Mouse (Mus musculus) right cerebral cortex, adult 18-20 months (tissue): ENCODE measurements around the gene Ap1g2.

Experiments used
- DNase-seq: peaks from one replicate; pipeline ENCODE4 v3.0.0; 2022; ENCODE audit warnings: mixed read lengths

Gene Ap1g2

GRCm38 (mm10) chr14:55085324-55086008, 20.9 kb downstream of the Ap1g2 start:
- DNase-seq, result no peak

DNA sequence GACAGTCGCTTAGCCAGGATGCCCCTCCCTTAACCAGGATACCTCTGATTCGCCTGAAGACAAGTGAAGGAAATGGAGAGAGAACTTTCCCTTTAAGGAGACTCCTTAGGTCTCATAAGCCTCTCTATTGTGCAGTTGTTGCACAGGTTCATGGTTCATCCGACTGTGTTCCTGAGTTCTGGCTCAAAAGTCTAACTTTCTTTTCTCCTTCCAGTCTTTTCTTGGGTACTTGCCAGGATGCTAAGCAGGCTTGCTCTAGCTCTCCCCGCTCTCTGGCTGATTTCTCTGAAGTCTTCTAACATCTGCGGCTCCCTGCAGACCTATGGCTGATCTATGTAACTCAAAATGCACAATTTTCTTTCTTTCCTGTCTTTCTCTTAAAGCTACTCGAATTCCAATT, 22.9 kb downstream of the Ap1g2 start:
- no peak for DNase-seq

DNA sequence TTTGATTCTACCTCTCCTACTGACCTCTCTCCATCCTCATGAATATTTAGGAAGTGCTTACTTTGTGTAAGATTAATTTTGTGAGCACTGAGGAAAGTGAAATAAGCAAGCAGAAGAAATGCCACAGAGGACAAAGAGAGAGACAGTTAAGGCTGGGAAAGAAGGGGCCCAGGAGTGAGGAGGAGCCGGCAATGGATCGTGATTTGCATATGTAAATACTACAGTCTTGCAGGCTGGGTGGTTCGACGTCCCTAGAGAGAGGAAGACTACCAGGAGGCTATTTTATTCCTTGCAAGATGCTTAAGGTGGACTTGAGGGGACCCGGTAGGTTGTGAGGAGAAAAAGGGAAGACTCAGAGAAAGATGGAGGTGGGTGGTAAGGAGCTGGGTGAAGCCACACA, 25.3 kb downstream of the Ap1g2 start:
- DNase-seq, result no peak

GRCm38 (mm10) chr14:55079214-55079970, 27.0 kb downstream of the Ap1g2 start:
- peak; percentile 63 for DNase-seq

- no peak for DNase-seq
These were observed 27.9 kb downstream of the Ap1g2 start for GRCm38 (mm10) chr14:55078366-55078989.

- DNase-seq, result no peak
These were observed 28.7 kb downstream of the Ap1g2 start for GRCm38 (mm10) chr14:55077481-55078365.

GRCm38 (mm10) chr14:55076956-55077355, 29.4 kb downstream of the Ap1g2 start:
- DNase-seq, result no peak

DNA sequence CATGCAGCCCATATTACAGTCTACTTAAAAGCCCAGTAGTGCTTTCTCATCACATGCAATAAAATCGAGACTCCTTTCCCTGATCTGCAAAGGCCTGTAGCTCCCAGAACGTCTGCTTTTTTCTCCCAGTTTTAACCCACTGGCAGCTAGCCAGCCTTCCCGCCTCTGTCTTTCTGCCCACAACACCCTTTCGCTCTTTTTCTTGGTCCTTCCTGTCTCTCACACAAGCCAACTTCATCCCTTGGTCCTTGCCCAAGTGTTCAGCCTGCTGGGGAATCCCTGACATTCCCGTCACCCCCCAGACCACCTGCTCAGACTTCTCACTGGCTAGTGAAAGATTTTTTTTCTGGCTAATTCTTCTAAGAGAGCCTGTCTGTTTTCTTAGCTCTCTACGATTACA, 30.2 kb downstream of the Ap1g2 start:
- peak; percentile 80 for DNase-seq

GRCm38 (mm10) chr14:55074416-55074815, 32.0 kb downstream of the Ap1g2 start:
- DNase-seq, result no peak

GRCm38 (mm10) chr14:55071756-55072155, 34.6 kb downstream of the Ap1g2 start:
- DNase-seq, result peak; percentile 63

GRCm38 (mm10) chr14:55066042-55066441, 40.4 kb downstream of the Ap1g2 start:
- DNase-seq, result peak; percentile 56

DNA sequence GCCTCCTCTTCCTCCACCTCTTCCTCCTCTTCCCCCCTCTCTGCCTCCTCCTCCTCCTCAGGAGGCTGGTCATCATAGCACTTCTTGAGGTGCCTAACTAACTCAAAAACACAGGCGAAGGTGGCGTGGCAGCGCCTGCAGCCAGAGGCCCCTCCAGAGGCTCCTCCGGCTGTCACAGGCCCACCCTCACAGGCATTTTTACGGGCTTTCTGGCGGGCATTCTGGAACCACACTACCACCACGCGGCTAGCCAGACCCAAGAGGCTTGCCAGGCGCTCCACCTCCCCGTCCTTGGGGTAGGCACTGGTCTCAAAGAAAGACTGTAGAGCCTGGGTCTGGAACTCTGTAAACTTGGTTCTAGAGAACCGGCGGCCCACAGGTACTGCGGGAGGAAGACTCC, 41.0 kb downstream of the Ap1g2 start:
- DNase-seq, result no peak

DNA sequence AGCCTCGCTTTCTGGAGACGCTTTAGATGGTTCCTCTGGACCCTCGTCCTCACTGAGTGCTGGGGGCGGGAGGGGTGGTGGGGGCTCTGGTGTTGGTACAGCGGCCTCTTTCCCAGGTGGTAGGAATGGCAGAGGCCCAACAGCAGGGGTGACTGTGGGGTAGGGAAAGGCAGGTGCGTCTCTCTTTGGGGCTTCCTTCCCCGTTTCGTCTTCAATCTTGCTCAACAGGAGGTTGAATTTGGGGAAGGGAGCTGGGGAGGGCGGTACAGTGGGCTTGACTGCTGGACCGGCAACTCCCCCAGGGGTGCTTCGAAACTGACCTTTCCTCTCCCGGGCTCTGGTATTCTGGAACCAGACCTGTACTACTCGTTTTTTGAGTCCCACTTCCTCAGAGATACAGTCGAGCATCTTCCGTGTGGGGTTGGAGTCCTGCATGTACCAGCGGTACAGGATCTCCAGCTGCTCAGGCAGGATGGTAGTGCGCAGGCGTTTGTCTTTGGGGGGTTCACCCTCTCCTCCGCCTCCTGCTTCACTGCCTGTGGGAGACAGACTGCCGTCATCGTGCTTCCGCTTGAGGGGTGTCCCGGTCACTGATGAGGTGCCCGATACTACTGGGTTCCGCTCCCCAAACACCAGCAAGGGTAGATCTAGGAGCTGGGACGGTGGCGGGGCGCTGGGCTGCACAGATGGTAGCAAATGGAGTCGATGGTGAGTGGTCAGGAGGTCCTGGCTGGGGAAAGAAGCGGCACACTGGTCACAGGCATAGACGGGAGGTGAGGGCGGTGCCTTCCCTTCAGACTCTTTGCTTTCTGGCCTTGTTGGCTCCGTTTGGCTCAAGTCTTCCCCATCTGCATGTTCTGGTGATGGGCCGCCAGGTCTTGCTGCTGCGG, 41.7 kb downstream of the Ap1g2 start:
- no peak for DNase-seq

DNA sequence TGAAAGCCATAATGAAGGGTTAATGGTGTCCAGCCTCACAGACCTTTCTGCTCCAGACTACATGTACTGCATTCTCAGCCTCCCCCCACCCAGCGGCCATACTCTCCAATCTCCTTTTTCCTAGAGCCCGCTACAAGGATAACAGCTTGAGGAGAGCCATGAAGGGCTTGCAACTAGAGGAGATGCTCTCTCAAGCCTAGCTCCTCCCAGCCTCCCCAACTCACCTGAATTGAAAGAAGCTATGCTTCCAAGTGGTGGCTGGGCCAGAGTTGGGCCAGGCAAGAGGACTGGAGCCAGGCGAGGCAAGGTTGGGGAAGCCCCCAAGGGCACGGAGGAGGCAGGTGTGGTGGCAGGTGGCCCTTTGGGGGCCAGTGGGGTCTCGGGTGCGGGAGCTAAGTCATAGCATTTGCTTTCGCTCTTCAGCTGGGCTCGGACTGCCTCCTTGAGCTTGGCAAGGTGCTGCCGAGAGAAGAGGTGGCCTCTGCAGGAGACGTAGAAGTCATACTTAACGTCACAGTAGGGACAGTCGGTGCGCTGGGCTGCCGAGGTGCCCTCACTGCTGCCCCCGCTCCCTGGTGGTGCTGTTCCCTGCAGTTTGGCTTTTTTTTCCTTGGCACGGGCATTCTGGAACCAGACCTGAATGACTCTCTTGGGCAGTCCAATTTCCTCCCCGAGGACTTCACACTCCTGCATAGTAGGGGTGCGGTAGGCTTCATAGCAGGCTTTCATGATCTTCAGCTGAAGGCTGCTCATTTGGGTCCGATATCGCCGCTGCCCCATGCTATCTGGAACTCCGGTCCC, 42.6 kb downstream of the Ap1g2 start:
- no peak for DNase-seq

- no peak for DNase-seq
These were observed 43.3 kb downstream of the Ap1g2 start for GRCm38 (mm10) chr14:55063117-55063516.

DNA sequence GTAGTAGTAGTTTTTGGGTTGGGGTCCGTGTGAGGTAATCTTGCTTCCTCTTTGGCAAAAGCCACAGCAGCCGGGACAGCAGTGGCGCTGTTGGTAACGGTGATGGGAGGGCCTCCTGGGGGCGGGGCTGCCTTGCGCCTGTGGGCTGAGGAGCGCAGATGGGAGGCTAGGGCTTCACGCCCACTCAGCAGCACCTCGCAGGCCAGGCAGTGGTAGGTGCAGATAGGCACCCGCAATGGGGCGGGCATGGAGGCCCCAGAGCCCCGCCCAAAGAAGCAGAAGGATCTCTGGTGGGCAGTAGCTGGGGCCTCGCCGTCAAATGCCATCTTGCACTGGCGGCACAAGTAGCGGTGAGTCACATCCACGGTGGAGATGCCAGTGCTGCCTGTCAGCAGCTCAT, 43.8 kb downstream of the Ap1g2 start:
- DNase-seq, result peak; percentile 81

GRCm38 (mm10) chr14:55061845-55062244, 44.5 kb downstream of the Ap1g2 start:
- no peak for DNase-seq

DNA sequence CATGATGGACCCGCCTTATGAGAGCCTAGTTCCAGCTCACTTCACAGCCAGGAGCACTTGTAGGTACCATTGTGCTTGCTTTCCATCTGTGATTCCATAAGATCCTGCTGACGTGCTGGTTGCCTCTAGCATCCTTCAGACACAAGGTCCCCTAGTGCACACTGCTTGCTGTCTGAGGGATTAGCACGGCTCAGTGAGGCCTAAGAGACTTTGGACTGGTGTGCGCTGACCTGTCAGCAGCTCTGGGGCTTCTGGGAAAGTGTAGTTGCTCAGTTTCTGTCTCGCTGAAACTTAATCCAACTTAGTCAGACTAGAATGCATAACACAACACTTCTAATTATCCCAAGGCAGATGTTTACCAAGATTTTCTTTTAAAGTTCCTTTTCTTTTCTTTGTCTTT, 46.5 kb downstream of the Ap1g2 start:
- DNase-seq, result no peak

DNA sequence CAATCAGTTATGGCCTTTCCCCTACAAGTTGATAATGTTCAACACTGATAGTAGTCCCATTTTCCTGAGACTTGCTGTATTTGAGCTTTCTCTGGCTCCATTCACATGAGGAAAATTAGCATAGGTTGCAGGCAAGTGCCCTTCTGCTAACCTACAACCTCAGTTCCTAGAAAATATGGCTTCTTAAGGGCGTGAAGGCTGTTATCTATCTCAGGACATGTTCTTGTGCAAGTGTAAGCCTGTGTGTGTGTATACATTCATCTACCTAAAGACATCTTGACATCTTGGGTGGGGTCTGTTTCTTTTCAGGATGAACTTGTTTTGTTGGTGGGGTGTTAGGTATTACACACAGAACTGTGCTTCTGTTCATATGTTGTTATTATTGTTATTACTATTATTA, 47.4 kb downstream of the Ap1g2 start:
- no peak for DNase-seq

DNA sequence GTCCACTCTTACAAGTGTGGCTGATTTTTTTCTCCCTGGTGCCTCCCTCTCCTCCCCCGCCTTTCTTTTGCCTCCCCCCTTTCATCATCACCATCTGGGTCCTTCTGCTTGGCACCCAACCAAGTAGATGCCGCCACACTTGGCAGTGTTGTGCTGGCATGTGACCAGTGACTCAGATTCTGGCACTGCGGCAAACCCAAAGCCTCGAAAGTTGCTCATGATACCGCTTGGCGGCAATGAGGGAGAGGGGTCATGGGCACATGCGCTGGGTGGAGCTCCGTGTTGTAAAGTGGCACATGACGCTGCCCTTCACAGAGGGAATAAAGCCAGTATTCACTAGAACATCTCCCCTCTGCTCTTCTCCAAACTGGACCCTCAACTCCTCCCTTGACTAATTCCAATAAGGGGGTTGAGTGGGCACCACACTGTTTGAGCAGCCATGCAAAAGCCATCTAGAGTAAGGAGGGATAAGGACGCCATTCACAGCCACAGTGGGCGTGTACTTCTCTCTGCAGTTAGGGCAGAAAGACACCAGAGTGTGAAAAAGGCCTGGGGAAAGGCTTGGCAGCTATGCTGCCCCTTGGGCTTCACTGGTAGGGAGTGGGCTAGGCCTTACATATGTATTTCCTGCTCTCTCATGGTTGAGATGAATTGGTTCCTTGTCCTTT, 51.1 kb downstream of the Ap1g2 start:
- peak; percentile 91 for DNase-seq
